Mouse (Mus musculus): Measurements from ENCODE around the gene Ikzf2.

- TF ChIP-seq CTCF (IDR thresholded peaks at IDR 0.05; ENCODE audit: borderline replicate concordance, insufficient read depth, low read length) (no peak), POLR2A (IDR thresholded peaks at IDR 0.05; ENCODE audit: low read depth, low read length) (peak; percentile 33; the same call in 1 of the 2 replicates)
Measured at GRCm38 (mm10) chr1:69685890-69686490, 1.1 kb downstream of the Ikzf2 start.

All from embryonic fibroblast, embryonic 13.5 days (primary cell).